Mouse (Mus musculus): ENCODE results near the gene Gm45021.
A peak's percentile ranks its signal among the peaks of the same experiment; 100 is the strongest.

Gene Gm45021

GRCm38 (mm10) chr6:48589194-48589750 is at the start of gene Gm45021:
TSS of gene Gm45021 (plus strand) at chr6:48589610.
- no peak for DNase-seq (ENCODE audit: low spot score in 2 of 2)

- no peak for DNase-seq (ENCODE audit: low spot score in 2 of 2)
These were observed 49.5 kb upstream of the Gm45021 start for GRCm38 (mm10) chr6:48539860-48540259.

DNA sequence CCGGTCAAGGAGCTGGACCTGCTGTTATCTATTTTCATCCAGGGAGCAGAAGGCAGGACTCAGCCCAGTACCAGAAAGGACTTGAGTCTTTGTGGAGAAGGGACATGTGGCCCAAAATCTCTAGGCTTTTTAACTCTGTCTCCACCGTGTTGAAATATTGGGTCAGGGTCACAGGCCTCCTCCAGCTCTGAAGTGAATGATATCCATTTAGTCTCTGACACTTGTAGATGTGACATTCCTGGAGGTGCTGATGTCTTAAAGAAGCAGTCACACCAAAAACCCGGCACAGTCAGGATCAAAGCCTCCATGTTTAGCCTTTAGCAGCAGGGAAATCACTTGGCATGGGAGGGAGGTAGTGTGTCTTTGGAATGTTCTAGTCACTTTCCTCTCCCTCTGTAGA is 48.7 kb upstream of the Gm45021 start:
- DNase-seq (ENCODE audit: low spot score in 2 of 2), result no peak

- peak; percentile 36 to 42 for DNase-seq (ENCODE audit: low spot score in 2 of 2)
These were observed 47.6 kb upstream of the Gm45021 start for GRCm38 (mm10) chr6:48541560-48542450.

DNA sequence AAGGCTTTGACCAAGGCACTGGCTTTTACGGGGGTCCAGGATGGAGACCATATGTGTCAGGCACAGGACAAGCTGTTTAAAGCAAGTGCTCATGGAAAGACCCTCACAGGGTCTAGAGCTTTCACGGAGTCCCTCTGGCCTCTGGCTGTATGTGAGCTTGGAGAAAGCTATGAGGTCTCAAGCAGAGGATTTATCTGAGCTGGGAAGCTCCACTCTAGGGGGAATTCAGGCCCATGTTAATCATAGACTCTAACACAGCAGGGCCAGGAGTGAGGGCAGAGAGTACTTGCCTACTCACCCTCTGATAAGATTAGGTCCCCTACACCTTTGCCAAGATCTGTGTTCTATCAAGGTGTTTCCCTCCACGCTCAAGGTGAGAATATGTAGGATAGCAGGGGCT is 46.8 kb upstream of the Gm45021 start:
- DNase-seq (ENCODE audit: low spot score in 2 of 2), result no peak

DNA sequence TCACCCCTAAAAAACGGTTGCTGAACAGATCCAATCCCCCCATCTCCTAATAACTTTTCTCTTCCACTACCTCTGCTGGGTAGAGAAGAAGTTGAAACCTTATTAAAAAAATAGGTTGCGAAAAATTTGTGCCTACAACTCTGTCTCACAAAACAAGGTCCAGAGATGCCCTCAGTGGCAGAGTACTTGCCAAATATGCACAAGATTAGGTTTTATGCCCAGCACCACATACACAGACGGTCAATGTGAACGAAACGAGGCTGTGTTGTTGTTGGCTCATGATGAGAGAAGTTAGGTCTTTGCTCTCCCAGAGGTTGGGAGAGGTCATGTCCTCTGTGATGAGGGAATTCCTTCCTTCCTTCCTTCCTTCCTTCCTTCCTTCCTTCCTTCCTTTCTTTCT is 44.2 kb upstream of the Gm45021 start:
- DNase-seq (ENCODE audit: low spot score in 2 of 2), result no peak

- no peak for DNase-seq (ENCODE audit: low spot score in 2 of 2)
These were observed 43.1 kb upstream of the Gm45021 start for GRCm38 (mm10) chr6:48546271-48546670.

DNA sequence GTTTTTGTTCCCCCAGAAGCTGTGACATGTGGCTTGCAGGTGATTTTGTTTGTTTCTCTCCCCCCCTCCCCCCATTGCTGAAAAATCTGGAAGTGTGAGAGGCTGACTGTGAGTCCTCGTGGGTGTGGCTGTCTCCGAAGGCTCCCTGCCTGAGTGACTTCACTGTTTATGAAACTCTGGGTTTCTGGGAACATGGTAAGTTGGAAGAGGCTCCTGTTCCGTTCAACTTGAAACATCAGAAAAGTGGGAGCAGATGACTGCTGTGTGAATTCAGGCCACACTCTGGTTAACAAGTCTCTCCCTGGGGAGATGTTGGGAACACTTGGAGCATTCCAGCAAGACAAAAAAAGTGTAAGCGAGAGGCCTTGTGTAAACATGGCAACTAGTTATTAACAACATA is 42.6 kb upstream of the Gm45021 start:
- DNase-seq (ENCODE audit: low spot score in 2 of 2), result peak; percentile 70 to 75

DNA sequence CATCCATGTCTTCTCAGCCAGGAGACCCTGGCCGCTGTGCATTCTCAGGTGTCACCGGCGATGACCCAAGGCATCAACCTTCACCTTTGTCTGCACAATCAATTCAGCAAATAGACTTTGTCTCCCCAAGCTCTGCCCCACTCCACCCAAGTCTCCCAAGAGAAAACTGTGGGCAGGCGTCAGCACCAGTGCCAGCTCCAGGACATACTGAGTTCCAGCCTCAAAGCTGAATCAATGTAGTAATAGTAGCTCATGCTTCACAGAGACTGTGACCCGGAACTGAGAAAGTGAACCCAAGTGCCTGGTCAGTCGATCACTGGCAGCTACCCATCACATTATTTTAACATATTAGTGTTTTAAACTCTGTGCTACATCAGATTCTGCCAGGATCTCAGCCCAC is 41.1 kb upstream of the Gm45021 start:
- no peak for DNase-seq (ENCODE audit: low spot score in 2 of 2)

- no peak for DNase-seq (ENCODE audit: low spot score in 2 of 2)
These were observed 36.5 kb upstream of the Gm45021 start for GRCm38 (mm10) chr6:48552918-48553317.

GRCm38 (mm10) chr6:48553819-48554218 is 35.6 kb upstream of the Gm45021 start:
- DNase-seq (ENCODE audit: low spot score in 2 of 2), result no peak

DNA sequence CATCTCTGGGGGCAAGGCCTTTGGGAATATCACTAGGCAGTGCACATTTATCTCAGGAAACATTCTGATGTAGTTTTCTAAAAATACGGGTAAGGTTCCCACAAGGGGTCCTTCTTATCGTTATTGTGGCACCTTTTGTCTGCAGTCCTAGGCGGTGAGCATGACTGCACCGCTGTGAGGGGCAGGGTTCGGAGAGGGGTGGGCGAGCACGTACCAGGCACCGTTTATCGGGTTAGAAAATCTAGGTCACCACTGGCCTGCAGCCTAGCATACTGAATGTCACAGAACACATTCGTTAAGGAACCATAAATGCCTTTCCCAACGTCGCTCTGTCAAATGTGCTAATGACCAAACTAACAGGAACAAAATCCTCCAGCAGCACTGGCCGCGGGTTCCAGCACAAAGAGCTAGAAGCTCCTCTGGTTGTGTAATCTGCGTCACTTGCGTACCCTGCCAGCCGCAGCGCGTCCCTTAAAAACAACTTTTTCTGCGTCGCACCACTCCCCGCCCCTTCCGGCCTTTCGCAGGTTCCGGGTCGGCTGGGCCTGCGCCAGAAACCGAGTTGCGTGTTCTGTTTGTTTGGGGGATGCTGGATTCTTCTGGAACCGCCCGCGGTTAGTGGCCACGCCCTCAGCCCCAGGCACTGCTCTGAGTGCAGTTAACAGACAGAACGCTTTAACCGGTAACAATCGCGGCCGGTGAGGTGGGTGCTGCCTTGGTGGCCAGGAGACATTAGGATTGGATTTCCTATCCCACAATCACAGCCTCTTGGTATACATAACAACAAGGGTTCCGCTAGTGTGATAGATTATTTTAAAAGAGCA is 34.9 kb upstream of the Gm45021 start, which contains the start of gene Lrrc61:
Gene Lrrc61 (plus strand): TSS at position 517 of the 824 bp plus-strand sequence.
- DNase-seq (ENCODE audit: low spot score in 2 of 2), result peak; percentile 94 to 98

- peak; percentile 75 to 83 for DNase-seq (ENCODE audit: low spot score in 2 of 2)
These were observed 34.1 kb upstream of the Gm45021 start for GRCm38 (mm10) chr6:48555104-48555890.

DNA sequence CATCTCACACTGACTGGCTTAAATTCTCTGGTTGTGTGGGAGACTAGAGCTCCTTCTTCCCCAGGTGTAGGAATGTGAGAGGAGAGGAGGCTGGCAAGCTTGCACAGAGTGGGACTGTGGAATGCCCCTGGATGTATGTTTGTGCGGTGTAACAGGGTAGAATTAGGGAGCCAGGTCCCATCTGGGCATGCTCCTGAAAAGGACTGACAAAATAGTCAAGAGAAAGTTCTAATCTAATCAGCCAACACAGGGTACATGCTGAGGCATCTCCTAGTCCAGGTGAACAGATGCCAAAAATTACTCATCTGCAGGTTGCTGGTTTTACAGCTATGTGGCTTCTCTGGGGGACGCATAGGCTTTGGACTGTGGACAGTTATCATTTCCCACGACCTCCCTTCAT is 33.5 kb upstream of the Gm45021 start:
- no peak for DNase-seq (ENCODE audit: low spot score in 2 of 2)

DNA sequence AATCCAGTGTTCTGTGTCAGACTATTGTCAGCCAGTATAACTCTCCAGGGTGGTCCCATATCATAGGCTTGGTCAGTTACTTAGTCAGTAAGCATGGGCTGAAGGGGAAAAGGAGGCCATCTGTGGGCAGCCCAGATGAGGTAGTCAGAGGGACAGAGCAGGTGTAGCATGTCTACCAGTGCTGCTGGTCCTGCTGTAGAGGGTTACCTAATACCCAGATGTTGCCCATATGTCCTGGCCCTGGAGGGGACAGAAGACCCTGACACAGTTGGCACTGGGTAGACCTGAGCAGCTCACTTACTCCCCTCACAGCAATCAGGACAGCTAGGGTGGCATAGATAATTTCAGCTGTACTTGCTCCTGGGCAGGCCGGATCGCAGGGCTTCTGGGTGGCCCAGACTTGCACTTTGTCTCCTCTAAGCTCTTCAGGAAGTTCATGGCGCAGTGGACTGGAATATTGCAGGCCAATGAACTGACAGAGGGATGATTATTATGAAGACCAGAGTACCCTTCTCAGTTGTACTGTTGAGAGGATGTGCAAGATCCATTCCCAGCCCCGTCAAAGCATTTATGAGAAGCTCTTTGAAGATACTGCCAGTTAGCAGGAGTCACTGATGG is 23.6 kb upstream of the Gm45021 start:
- DNase-seq (ENCODE audit: low spot score in 2 of 2), result no peak

DNA sequence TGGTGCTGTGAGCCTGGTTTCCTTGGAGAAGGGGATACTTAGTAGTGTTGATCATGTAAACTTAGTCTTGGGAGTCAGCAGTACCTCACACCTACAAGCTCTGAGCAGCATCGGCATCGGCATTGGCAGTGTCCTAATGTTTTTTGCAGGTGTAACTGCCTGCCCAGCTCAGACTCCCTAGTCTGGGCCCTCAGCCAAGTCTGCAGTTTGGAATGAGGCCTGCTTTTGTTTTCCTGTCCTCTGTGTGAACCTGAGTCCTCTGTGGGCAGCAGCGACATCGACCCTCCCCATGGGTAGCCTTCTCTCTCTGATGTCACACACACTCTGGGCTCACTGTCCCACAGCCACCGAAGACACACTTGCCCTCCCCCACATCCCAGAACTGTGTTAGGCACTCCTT is 23.1 kb upstream of the Gm45021 start:
- DNase-seq (ENCODE audit: low spot score in 2 of 2), result peak; percentile 80 to 83

DNA sequence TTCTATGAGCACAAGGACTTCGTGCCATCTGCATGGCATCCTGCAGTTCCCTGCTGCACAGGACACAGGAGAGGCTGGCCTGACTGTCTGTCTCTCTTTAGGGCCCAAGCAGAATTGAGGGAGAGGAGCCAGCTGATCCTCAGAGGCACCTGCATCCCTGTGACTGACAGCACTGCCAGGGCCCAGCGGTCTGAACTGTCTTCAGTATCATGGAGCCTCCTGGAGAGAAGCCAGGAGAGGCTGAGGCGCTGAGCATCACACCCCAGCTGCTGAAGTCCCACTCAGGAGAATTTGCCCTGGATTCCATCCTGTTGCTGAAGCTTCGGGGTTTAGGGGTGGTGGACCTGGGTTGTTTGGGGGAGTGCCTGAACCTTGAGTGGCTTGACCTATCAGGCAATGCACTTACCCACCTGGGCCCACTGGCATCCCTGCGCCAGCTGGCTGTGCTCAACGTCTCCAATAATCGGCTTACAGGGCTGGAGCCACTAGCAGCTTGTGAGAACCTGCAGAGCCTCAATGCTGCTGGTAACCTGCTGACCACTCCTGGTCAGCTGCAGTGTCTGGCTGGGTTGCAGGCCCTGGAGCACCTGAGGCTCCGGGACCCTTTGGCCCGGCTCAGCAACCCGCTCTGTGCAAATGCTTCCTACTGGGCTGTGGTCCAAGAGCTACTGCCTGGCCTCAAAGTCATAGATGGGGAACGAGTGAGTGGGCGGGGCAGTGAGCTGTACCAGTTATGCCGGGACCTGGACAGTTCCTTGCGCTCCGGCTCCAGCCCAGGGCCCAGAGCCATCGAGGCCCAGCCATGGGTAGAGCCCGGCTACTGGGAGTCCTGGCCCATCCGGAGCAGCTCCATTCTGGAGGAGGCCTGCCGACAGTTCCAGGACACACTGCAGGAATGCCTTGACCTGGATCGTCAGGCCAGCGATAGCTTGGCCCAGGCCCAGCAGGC is 21.1 kb upstream of the Gm45021 start:
- DNase-seq (ENCODE audit: low spot score in 2 of 2), result peak; percentile 71 to 73

DNA sequence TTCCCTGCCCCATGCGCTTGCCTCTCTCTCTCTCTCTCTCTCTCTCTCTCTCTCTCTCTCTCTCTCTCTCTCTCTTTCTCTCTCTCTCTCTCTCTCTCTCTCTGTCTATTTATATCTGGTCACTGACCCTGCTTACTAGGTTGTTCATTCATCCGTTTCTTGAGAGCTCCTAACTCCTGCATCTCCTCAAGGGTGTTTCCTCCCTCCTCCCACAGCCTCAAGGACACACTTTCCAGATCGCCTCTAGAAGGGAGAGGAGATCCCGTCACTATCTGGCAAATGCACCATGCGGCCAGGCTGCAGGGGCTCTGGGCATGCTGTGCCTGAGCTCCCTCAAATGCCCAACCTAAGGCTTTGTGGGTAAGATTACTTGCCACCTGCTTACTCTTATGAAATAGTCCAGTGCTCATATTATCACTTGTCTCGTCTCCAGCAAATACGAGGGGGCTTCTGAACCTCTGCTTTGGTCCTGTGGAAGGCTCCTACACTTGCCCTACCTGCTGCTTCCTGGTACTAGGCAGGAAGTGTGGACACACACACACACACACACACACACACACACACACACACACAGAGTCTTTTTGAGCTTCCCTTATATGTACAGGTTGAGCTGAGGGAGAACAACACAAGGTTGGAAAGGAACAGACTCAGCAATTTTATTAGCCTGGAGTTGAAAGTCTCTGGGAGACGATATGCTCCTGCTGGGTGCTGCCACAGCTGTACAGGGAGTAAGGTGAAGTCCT is 20.2 kb upstream of the Gm45021 start:
- no peak for DNase-seq (ENCODE audit: low spot score in 2 of 2)

- no peak for DNase-seq (ENCODE audit: low spot score in 2 of 2)
These were observed 17.4 kb upstream of the Gm45021 start for GRCm38 (mm10) chr6:48572014-48572413.

All from heart, adult 9 months (tissue).